Comparison of ENCODE assay signal across 9 mouse cellular contexts in the genomic region with DNA sequence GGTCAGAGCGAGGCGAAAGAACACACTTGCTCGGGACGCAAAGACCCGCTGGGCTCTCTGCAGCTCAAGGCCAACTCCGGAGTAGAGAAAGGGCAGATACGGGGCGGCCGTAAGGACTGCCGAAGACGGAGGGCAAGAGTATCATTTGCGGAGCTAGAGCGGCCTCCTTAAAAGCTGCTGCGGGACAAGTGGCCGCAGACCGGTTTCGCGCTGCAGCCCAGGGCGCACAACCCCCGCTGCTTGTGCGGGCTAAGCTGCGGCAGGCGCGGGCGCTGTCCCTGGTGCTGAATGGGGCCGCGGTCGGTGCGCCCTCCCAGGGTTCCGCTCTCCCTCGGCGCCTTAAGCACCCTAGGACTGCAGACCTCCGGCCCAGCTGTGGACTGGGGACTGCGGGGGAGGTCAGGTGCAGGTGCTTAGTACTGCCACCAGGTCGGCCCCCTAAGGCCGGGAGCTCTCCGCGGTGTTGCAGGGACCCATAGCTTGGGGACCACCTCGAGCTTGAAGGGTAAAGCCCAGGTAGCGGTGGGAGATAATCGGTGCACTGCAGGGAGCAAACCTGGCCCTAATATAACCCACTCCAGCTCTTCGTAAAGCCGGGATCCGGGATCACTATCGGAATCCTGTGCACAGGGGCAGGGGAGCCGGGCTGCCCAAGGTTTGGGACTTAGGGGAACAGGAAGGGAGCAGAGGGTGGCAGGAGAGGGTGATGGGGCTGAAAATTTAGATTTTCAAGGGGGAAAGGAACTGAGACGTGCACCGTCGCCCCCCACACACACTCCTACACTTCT. TPM values are rescaled to one million over a fixed set of nuclear protein-coding genes. Genes with fewer than 3 reads are reported as not detected.
A peak's percentile ranks its signal among the peaks of the same experiment; 100 is the strongest.
DNase-seq lines count a peak whose midpoint lies in the region; ATAC-seq and TF ChIP-seq lines count a peak whose summit lies in the region.
"Had no signal": no experiment of that assay in that cellular context is flagged by ENCODE, and none has a peak within 500 bp of the region (broad histone marks: within the 10 kb centered on the region; RNA-seq: fewer than 3 reads in every experiment).

No protein-coding gene starts in this region.

- no peak overlapping the region for H3K27ac ChIP-seq in embryonic facial prominence, embryonic 11.5 days (replicated peaks; ENCODE audit: low read depth, low read length)
- H3K27ac ChIP-seq in heart, embryonic 13.5 days (replicated peaks), result no peak overlapping the region
- H3K27ac ChIP-seq in kidney, embryonic 15.5 days, result no peak overlapping the region
- H3K27ac ChIP-seq in lung, embryonic 14.5 days (ENCODE audit: low read depth), result no peak overlapping the region
- H3K27ac ChIP-seq: liver, embryonic 15.5 days had no signal

- H3K4me1 ChIP-seq in embryonic facial prominence, embryonic 11.5 days (ENCODE audit: control insufficient read depth, insufficient read depth, low read length), result peaks cover 3% of the 10 kb centered on the region
- peaks cover 50% of the 10 kb centered on the region for H3K4me1 ChIP-seq in heart, embryonic 13.5 days
- peaks cover 40% of the 10 kb centered on the region for H3K4me1 ChIP-seq in kidney, embryonic 15.5 days
- no peaks in the 10 kb centered on the region for H3K4me1 ChIP-seq in lung, embryonic 14.5 days (ENCODE audit: insufficient read depth)
- H3K4me1 ChIP-seq: liver, embryonic 15.5 days had no signal

- H3K4me3 ChIP-seq in embryonic facial prominence, embryonic 11.5 days (ENCODE audit: low read depth, low read length), result peak overlapping the region; percentile 46
- H3K4me3 ChIP-seq in heart, embryonic 13.5 days, result peak overlapping the region; percentile 56
- peak overlapping the region; percentile 45 for H3K4me3 ChIP-seq in kidney, embryonic 15.5 days (replicated peaks)
- peak overlapping the region; percentile 16; the same call in 1 of the 2 replicates for H3K4me3 ChIP-seq in lung, embryonic 14.5 days (ENCODE audit: low read depth, low read length)
- H3K4me3 ChIP-seq: liver, embryonic 15.5 days had no signal

- no peaks in the 10 kb centered on the region for H3K36me3 ChIP-seq in embryonic facial prominence, embryonic 11.5 days (replicated peaks; ENCODE audit: control insufficient read depth, insufficient read depth, low read depth, low read length)
- H3K36me3 ChIP-seq in heart, embryonic 13.5 days, result no peaks in the 10 kb centered on the region
- H3K36me3 ChIP-seq in kidney, embryonic 15.5 days, result no peaks in the 10 kb centered on the region
- H3K36me3 ChIP-seq in lung, embryonic 14.5 days (ENCODE audit: insufficient read depth), result no peaks in the 10 kb centered on the region
- H3K36me3 ChIP-seq: liver, embryonic 15.5 days had no signal

- peak; percentile 57 for ATAC-seq in embryonic facial prominence, embryonic 11.5 days (replicated peaks; ENCODE audit: insufficient number of reproducible peaks, low FRiP score, low TSS enrichment, low read depth)
- ATAC-seq in heart, embryonic 13.5 days (ENCODE audit: extremely low read depth, insufficient number of reproducible peaks, low FRiP score, low TSS enrichment), result no peak
- peak; percentile 77 for ATAC-seq in kidney, embryonic 15.5 days (replicated peaks; ENCODE audit: low FRiP score)
- ATAC-seq in lung, embryonic 14.5 days (ENCODE audit: insufficient read depth), result peak; percentile 80

- peak overlapping the region; percentile 13 for H3K9ac ChIP-seq in embryonic facial prominence, embryonic 11.5 days (replicated peaks; ENCODE audit: low read length)
- H3K9ac ChIP-seq in heart, embryonic 13.5 days, result peak overlapping the region; percentile 57
- no peak overlapping the region for H3K9ac ChIP-seq in kidney, embryonic 15.5 days
- H3K9ac ChIP-seq in lung, embryonic 14.5 days, result no peak overlapping the region
- H3K9ac ChIP-seq: liver, embryonic 15.5 days had no signal

- TF ChIP-seq CTCF in lung, embryonic 14.5 days (IDR thresholded peaks at IDR 0.05; ENCODE audit: low read depth), result no peak

- H3K4me2 ChIP-seq in embryonic facial prominence, embryonic 11.5 days (ENCODE audit: low read depth, low read length), result peak overlapping the region; percentile 93
- peak overlapping the region; percentile 81 for H3K4me2 ChIP-seq in heart, embryonic 13.5 days
- peak overlapping the region; percentile 89 for H3K4me2 ChIP-seq in kidney, embryonic 15.5 days
- H3K4me2 ChIP-seq in lung, embryonic 14.5 days, result peak overlapping the region; percentile 43
- H3K4me2 ChIP-seq: liver, embryonic 15.5 days had no signal

- peaks cover 56% of the 10 kb centered on the region for H3K27me3 ChIP-seq in embryonic facial prominence, embryonic 11.5 days (ENCODE audit: control insufficient read depth, insufficient read depth, low read length)
- H3K27me3 ChIP-seq in heart, embryonic 13.5 days (replicated peaks), result peaks cover 95% of the 10 kb centered on the region
- H3K27me3 ChIP-seq in kidney, embryonic 15.5 days, result peaks cover 98% of the 10 kb centered on the region
- H3K27me3 ChIP-seq in lung, embryonic 14.5 days (ENCODE audit: insufficient read depth, low read length), result peaks cover 76% of the 10 kb centered on the region

- peak; percentile 5 for DNase-seq in CD4-positive helper T cell, adult 2 months (ENCODE audit: low read depth, low spot score)
- DNase-seq in adrenal gland, postnatal 25 days, result peak; percentile 74
- DNase-seq in embryonic facial prominence, embryonic 11.5 days (ENCODE audit: low spot score), result peak; percentile 87
- DNase-seq in lung, embryonic 14.5 days, result peak; percentile 89
- DNase-seq in ovary, adult 18-20 months (ENCODE audit: low spot score), result peak; percentile 9
- DNase-seq in urinary bladder, postnatal 4 days (ENCODE audit: low spot score in 2 of 2), result peak; percentile 49 to 69

- WGBS in embryonic facial prominence, embryonic 11.5 days, result under 1% methylated on average over 49 of the region's 49 CpGs
- under 1% methylated on average over 49 of the region's 49 CpGs for WGBS in heart, embryonic 13.5 days
- under 1% methylated on average over 49 of the region's 49 CpGs for WGBS in kidney, embryonic 15.5 days
- WGBS in lung, embryonic 14.5 days, result under 1% methylated on average over 49 of the region's 49 CpGs

- H3K9me3 ChIP-seq in embryonic facial prominence, embryonic 11.5 days (replicated peaks; ENCODE audit: control insufficient read depth, low read length), result no peaks in the 10 kb centered on the region
- no peaks in the 10 kb centered on the region for H3K9me3 ChIP-seq in heart, embryonic 13.5 days
- no peaks in the 10 kb centered on the region for H3K9me3 ChIP-seq in kidney, embryonic 15.5 days (replicated peaks)
- H3K9me3 ChIP-seq in lung, embryonic 14.5 days (ENCODE audit: low read depth, low read length), result no peaks in the 10 kb centered on the region
- H3K9me3 ChIP-seq: liver, embryonic 15.5 days had no signal

RNA-seq across cellular contexts. Expression of a gene that starts 1.4 kb away (rescaled TPM):
- not detected in 2 replicates for total RNA-seq in adrenal gland, postnatal 25 days (2021)
- polyA plus RNA-seq in embryonic facial prominence, embryonic 11.5 days (2014; fragmentation: Nextera tagmentation; extraction: Ambion mirVana), result 4.6 and 5.8 TPM in 2 replicates
- polyA plus RNA-seq in heart, embryonic 13.5 days (2015; fragmentation: Nextera tagmentation; extraction: Ambion mirVana), result 0.28 and 0.29 TPM in 2 replicates
- polyA plus RNA-seq in kidney, embryonic 15.5 days (2015; fragmentation: Nextera tagmentation; extraction: Ambion mirVana), result 0.05 and 0.10 TPM in 2 replicates
- not detected in 2 replicates for polyA plus RNA-seq in lung, embryonic 14.5 days (2014; fragmentation: Nextera tagmentation; extraction: Ambion mirVana)
- polyA plus RNA-seq: liver, embryonic 15.5 days had no signal

Comparison
In these comparisons a context has a peak if more than half of its experiments do, and no peak if none do; other contexts are left out.
1. DNase-seq: peak in every context shown above with its lines; median percentile 89 in lung, embryonic 14.5 days; 87 in embryonic facial prominence, embryonic 11.5 days; 74 in adrenal gland, postnatal 25 days; 59 in urinary bladder, postnatal 4 days; 9 in ovary, adult 18-20 months; 5 in CD4-positive helper T cell, adult 2 months.
2. H3K4me2 ChIP-seq: peak in every context shown above with its lines; median percentile 93 in embryonic facial prominence, embryonic 11.5 days; 89 in kidney, embryonic 15.5 days; 81 in heart, embryonic 13.5 days; 43 in lung, embryonic 14.5 days.
3. H3K9ac ChIP-seq: peak in embryonic facial prominence, embryonic 11.5 days (single experiment) and heart, embryonic 13.5 days (single experiment); none in kidney, embryonic 15.5 days (single experiment) and lung, embryonic 14.5 days (single experiment).
4. Peak in every context shown above with its lines, with median percentiles within 50 percentile points of each other: H3K4me3 ChIP-seq.